Mouse (Mus musculus) neural tube, embryonic 14.5 days (tissue): ENCODE measurements around the gene Ttc28. TPM values are rescaled to one million over a fixed set of nuclear protein-coding genes. Genes with fewer than 3 reads are reported as not detected.

Experiments
- ATAC-seq: fragments of 200-750 bp; cut with Nextera tagmentation; 2 replicates; pipeline ENCODE4 v1.8.0; 2017; ENCODE audit warnings: low read depth, mild to moderate bottlenecking, moderate TSS enrichment, moderate library complexity
- H3K27ac ChIP-seq: fragments of 300-500 bp; sonication (generic); 2 replicates; pipeline ENCODE4 v1.5.1; 2014; ENCODE audit warnings: low read depth, mild to moderate bottlenecking, control low read depth, low read length, moderate library complexity, mixed read lengths
- H3K27me3 ChIP-seq: fragments of 300-500 bp; sonication (generic); 2 replicates; pipeline ENCODE4 v1.6.1; 2014; ENCODE audit warnings: low read length; ENCODE audit not compliant: control insufficient read depth, insufficient read depth
- H3K36me3 ChIP-seq: fragments of 300-500 bp; sonication (generic); 2 replicates; pipeline ENCODE4 v1.6.1; 2014; ENCODE audit warnings: low read length, mixed read lengths; ENCODE audit not compliant: control insufficient read depth, insufficient read depth
- H3K4me1 ChIP-seq: fragments of 300-500 bp; sonication (generic); 2 replicates; pipeline ENCODE4 v1.6.1; 2014; ENCODE audit warnings: low read length; ENCODE audit not compliant: control insufficient read depth, insufficient read depth
- H3K4me2 ChIP-seq: fragments of 300-500 bp; sonication (generic); 2 replicates; pipeline ENCODE4 v1.6.1; 2014; ENCODE audit warnings: mild to moderate bottlenecking, low read depth, low read length, control low read depth
- H3K4me3 ChIP-seq: fragments of 300-500 bp; sonication (generic); 2 replicates; pipeline ENCODE4 v1.5.1; 2014; ENCODE audit warnings: low read depth, low read length, control low read depth, mixed read lengths
- H3K9ac ChIP-seq: fragments of 300-500 bp; sonication (generic); replicated peaks from 2 replicates; pipeline ENCODE4 v1.6.1; 2014; ENCODE audit warnings: low read depth, mild to moderate bottlenecking, control low read depth, low read length, mixed read lengths
- H3K9me3 ChIP-seq: fragments of 300-500 bp; sonication (generic); 2 replicates; pipeline ENCODE4 v1.6.1; 2016; ENCODE audit warnings: low read length; ENCODE audit not compliant: control insufficient read depth
- WGBS: fragments of 180-500 bp; shearing (Covaris S2); extraction: QIAGEN DNeasy Blood & Tissue Kit; methylation state at CpG from one replicate; pipeline ENCODE4 v1.1.7; 2014; 5-methylcytosine and 5-hydroxymethylcytosine counted together
- polyA plus RNA-seq: library from polyadenylated mRNA; unstranded; fragments of >200 nt; fragmentation: Nextera tagmentation; extraction: Ambion mirVana; gene quantifications from 2 replicates; pipeline ENCODE4 v1.2.1, GENCODE M21; 2014

The Ttc28 gene
- polyA plus RNA-seq, 1 experiment from 2014 or later = 37.6 TPM

- Histone ChIP-seq H3K9me3 (no peaks in the 10 kb centered on the region), H3K4me1 (peaks cover 27% of the 10 kb centered on the region), H3K36me3 (no peaks in the 10 kb centered on the region), H3K27ac (peak overlapping the region; percentile 46; the same call in 1 of the 2 replicates), H3K4me3 (no peak overlapping the region), H3K27me3 (no peaks in the 10 kb centered on the region), H3K9ac (no peak overlapping the region), H3K4me2 (no peak overlapping the region)
- WGBS = 45% methylated on average over 14 of the region's 14 CpGs
- peak; percentile 65; the same call in 1 of the 2 replicates for ATAC-seq
Measured at GRCm38 (mm10) chr5:111006272-111007135, 126.9 kb downstream of the Ttc28 start.

DNA sequence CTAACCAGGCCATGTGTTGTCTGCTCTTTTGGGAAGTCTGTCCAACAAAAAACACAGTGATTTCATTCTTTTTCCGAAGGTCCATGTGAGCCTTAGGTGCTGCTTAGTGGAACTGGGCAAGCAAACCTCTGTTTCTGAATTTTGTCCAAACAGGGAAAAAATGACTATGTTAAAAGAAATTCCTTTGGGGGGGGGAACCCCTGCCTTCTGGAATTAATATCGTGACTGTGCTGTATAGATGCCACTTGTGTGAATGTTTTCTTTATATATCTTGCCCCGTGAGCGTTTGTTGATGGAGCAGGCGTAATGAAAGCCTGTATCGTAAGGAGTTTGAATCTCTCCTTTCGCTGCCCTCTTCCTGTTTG lies 127.5 kb downstream of the Ttc28 start:
- Histone ChIP-seq H3K36me3 (no peaks in the 10 kb centered on the region), H3K9ac (no peak overlapping the region), H3K9me3 (no peaks in the 10 kb centered on the region), H3K27me3 (no peaks in the 10 kb centered on the region), H3K27ac (no peak overlapping the region; the same call in 1 of the 2 replicates), H3K4me1 (peaks cover 33% of the 10 kb centered on the region), H3K4me3 (no peak overlapping the region), H3K4me2 (no peak overlapping the region)
- WGBS = 80% methylated on average over 7 of the region's 7 CpGs
- no peak for ATAC-seq

DNA sequence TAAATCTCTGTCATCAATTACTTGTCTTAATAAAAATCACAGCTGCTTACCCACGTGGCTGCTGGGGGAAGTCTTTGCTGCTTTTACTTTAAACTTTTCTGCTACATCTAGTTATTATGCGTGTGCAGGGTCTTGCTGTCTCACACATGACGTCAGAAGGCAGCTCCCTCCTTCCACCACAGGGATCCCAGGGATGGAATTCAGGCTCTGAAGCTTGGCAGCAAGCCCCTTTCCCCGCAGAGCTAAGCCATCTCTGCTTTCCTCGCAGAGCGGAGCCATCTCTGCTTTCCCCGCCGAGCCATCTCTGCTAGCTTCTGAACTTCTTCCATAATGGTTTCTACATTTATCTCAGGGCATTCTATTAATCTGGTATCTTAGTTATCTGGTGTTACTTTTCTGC lies 128.3 kb downstream of the Ttc28 start:
- Histone ChIP-seq H3K4me2 (no peak overlapping the region), H3K27me3 (no peaks in the 10 kb centered on the region), H3K4me3 (no peak overlapping the region), H3K4me1 (peaks cover 34% of the 10 kb centered on the region), H3K9me3 (no peaks in the 10 kb centered on the region), H3K27ac (no peak overlapping the region), H3K36me3 (no peaks in the 10 kb centered on the region), H3K9ac (no peak overlapping the region)
- no peak for ATAC-seq
- WGBS = 57% methylated on average over 8 of the region's 8 CpGs

DNA sequence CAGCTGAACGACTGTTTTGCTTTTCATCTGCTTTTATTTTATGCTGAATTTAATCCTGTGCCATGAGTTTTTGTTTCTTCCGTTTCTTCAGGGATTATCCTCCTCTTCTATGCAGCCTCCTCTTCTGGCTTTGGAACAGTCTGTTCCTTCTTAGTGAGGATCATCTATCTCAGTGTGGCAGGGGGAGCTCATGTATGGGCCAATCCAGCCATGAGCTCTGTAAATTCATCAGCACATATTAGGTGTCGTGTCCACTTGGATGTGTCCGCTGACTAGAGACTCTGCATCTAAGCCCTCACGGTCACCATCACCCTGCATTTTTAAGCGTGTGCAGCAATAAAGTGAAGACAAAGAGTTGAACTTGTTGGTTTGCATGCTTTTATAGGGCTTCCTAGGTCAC lies 128.8 kb downstream of the Ttc28 start:
- 84% methylated on average over 6 of the region's 6 CpGs for WGBS
- Histone ChIP-seq H3K27ac (no peak overlapping the region), H3K4me3 (no peak overlapping the region), H3K27me3 (no peaks in the 10 kb centered on the region), H3K36me3 (no peaks in the 10 kb centered on the region), H3K9ac (no peak overlapping the region), H3K4me2 (no peak overlapping the region), H3K4me1 (peaks cover 36% of the 10 kb centered on the region), H3K9me3 (no peaks in the 10 kb centered on the region)
- ATAC-seq = no peak

GRCm38 (mm10) chr5:111011271-111011670 lies 131.7 kb downstream of the Ttc28 start:
- H3K9ac ChIP-seq = no peak overlapping the region
- ATAC-seq = no peak
- H3K9me3 ChIP-seq = no peaks in the 10 kb centered on the region
- H3K27me3 ChIP-seq = no peaks in the 10 kb centered on the region
- 22% methylated on average over 8 of the region's 8 CpGs for WGBS
- H3K4me2 ChIP-seq = no peak overlapping the region
- peaks cover 35% of the 10 kb centered on the region for H3K4me1 ChIP-seq
- H3K4me3 ChIP-seq = no peak overlapping the region
- no peaks in the 10 kb centered on the region for H3K36me3 ChIP-seq
- H3K27ac ChIP-seq = peak overlapping the region; percentile 19; the same call in 1 of the 2 replicates

- Histone ChIP-seq H3K36me3 (no peaks in the 10 kb centered on the region), H3K4me3 (no peak overlapping the region), H3K4me1 (peaks cover 27% of the 10 kb centered on the region), H3K27ac (0 out of 2 replicates have a peak overlapping the region, but pooled peaks have one; percentile 6), H3K9ac (no peak overlapping the region), H3K9me3 (no peaks in the 10 kb centered on the region), H3K4me2 (no peak overlapping the region), H3K27me3 (no peaks in the 10 kb centered on the region)
- no peak for ATAC-seq
- WGBS = 61% methylated on average over 11 of the region's 11 CpGs
Measured at GRCm38 (mm10) chr5:111012064-111012463, 132.5 kb downstream of the Ttc28 start.

DNA sequence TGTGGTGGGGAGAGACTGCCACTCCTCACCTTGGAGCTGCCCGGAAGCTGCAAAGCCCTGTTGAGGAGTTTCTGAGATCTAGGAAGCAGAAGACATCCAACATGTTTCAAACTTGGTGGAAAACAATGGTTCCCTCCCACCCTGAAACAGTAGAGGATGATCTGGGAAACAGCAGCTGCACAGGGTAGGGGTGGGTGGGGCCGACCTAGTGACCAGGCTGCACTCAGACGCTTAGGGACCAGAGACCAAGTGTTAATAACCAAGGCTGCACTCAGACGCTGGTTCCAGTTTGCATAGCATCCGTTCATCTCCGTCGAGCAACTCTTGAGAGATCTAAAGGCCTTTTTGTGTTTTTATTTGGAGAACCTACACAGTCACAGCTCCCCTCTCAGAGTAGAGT lies 133.0 kb downstream of the Ttc28 start:
- Histone ChIP-seq H3K36me3 (no peaks in the 10 kb centered on the region), H3K9ac (no peak overlapping the region), H3K4me3 (no peak overlapping the region), H3K27me3 (no peaks in the 10 kb centered on the region), H3K4me2 (no peak overlapping the region), H3K9me3 (no peaks in the 10 kb centered on the region), H3K27ac (0 out of 2 replicates have a peak overlapping the region, but pooled peaks have one; percentile 6), H3K4me1 (peaks cover 27% of the 10 kb centered on the region)
- 58% methylated on average over 7 of the region's 7 CpGs for WGBS
- ATAC-seq = no peak

- no peak overlapping the region for H3K4me2 ChIP-seq
- 44% methylated on average over 4 of the region's 4 CpGs for WGBS
- H3K27ac ChIP-seq = peak overlapping the region; percentile 31; the same call in 1 of the 2 replicates
- no peaks in the 10 kb centered on the region for H3K9me3 ChIP-seq
- ATAC-seq = no peak
- no peaks in the 10 kb centered on the region for H3K36me3 ChIP-seq
- H3K27me3 ChIP-seq = no peaks in the 10 kb centered on the region
- peaks cover 22% of the 10 kb centered on the region for H3K4me1 ChIP-seq
- no peak overlapping the region for H3K9ac ChIP-seq
- no peak overlapping the region for H3K4me3 ChIP-seq
Measured at GRCm38 (mm10) chr5:111014960-111015359, 135.4 kb downstream of the Ttc28 start.

DNA sequence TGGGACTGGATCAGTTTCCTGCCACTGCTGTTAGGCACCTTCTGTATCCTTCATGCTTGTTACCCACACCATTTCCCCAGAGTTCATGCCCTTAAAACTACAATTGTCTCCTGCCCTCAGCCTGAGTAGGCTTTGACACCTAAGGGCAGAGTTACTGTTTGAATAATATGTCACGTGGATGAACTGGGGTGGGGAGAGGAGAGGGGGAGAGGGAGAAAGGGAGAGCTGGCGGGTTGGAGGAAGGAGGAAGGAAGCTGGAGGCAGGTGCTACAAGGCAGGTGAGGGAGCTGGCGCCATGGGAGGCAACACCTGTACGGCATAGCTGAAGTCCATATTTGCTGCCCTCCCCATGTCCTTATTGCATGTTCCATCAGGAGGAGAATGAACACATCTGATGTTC lies 137.7 kb downstream of the Ttc28 start:
- H3K27me3 ChIP-seq = no peaks in the 10 kb centered on the region
- H3K4me2 ChIP-seq = no peak overlapping the region
- H3K27ac ChIP-seq = no peak overlapping the region
- peaks cover 13% of the 10 kb centered on the region; the same call in 1 of the 2 replicates for H3K4me1 ChIP-seq
- H3K4me3 ChIP-seq = no peak overlapping the region
- H3K9ac ChIP-seq = no peak overlapping the region
- WGBS = 56% methylated on average over 4 of the region's 4 CpGs
- ATAC-seq = no peak
- H3K36me3 ChIP-seq = no peaks in the 10 kb centered on the region
- H3K9me3 ChIP-seq = no peaks in the 10 kb centered on the region
